Mouse (Mus musculus) spleen, adult 12 weeks (tissue): ENCODE measurements around the gene Ust.

ENCODE experiments used
- DNase-seq: peaks from one replicate; pipeline ENCODE4 v3.0.0; 2022; ENCODE audit warnings: low spot score

The Ust gene

DNA sequence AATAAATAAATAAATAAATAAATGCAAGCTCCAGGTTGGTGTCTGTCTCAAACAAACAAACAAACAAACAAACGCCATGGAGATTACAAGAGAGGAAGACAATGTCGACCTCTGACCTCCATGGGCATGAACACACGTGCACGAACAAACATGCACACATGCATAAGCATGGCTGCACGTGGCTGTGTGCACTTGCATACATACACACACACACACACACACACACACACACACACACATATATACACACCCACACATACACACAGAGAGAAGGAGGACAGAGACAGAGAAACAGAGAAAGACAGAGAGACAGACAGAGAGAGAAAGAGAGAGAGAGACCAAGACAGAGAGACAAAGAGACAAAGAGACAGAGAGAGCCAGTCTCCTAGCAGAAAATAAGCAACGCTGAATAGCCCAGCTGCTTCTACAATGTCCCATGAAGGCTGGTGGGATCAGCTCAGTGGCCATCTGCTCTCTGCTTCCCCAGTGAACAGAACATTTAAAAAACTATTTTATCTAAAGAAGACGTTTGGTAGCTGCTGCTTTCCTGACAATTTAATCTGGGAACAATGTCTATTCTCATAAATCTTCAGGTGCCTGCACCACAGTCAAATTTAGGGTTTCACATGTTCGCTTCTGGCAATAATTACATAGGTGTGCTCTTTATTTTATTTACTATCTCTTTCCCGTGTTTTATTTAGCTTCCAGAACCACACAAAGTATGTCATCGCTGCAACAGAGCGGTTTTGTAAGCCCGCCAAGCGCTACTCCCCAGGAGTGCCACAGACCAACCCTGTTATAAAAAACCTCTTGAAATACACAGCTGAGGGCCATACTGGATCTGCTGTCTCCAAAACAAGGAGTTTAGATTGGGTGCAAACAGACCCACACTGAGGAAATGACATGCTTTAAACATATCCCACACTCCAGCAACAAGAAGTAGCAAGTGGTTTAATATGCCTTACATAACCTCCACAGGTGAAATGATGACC lies 89.5 kb downstream of the Ust start:
- no peak for DNase-seq

DNA sequence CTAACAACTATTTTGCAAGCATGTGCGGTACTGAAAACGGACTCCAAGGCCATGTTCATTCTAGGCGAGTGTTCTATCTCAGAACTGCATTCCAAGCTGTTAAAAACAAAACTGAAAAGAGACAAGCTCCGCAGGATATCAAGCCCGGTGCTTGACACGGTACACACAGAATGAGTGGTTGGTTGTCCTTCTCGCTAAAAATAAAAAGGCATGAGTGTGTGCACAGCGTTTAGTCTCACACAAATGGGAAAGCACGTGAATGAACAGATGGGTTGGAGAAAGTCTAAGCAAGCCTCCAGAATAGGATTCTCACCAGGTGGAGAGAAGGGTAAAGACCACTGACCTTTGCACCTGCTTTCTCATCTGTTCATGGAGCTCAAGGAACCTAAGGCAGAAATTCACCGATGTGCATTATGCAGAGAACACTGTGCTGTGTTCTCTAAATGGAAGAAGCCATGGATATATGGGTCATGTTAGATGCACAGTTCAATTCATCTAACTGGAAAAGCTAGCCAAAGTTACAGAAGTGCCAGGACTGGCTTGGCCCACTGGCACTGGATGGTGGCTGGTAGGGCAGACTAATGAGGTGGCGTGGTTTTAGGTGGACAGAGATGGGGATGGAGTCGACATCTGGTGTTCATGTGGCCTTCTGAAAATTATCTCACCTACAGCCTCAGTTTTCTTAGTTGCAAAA lies 90.8 kb downstream of the Ust start:
- DNase-seq: no peak

DNA sequence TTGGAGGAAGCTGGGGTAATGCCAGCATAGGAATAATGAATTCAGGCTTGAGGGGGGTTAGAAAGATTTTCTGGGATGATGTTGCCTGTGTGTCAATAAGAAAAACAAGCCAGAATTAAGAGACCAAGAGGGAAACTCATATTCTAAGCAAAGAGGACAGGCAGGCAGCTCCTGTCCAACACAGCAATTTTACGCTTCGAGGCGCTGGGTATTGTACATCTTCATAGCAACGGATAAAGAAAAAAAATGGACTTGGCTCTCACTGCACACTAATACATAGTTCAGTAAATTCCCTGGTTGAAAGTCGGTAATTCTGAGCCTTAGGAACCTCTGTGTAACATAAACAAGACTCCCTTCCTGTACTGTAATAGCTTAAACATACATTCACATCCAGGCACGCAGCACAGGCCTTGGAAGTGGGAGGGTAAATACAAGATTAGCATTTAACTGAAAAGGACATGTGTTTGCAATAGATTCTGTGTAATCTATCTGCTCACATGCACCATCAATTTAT lies 99.1 kb downstream of the Ust start:
- DNase-seq: no peak

DNA sequence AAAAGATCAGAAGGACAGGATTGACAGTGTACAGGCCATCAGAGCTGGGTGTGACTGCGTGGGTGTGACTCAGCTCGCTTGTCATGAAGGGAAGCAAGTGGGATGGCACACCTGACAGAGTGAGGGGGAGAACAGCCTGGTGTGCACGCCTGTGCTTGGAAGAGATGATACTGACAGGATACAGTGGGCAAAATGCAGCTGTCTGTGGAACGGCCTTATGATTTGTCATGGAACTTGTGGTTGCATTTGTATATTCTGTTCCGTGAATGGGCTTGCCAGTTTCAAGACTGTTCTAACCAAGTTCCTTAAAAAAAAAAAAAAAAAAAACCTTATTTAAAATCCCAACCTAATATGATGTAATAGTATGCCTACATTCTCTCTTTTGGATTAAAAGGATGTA lies 103.2 kb downstream of the Ust start:
- no peak for DNase-seq

DNA sequence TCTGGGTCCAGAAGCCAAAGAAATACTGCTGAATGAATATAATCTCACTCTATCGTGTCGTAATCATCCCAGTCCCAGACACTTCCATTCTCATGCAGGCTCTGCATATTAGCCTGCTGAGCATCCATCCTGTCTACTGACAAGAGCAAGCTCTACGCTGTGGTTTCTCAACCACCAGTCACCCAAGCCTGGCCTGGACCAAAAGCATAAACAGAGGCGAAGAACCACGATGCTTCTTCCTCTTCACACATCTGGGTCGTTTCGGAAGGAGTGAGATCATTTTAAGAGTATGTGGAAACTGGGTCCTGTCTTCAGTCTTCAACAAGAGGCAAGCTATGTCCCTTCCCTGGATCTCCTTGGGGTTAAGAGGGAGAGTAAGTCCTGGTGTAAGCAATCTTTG lies 103.6 kb downstream of the Ust start:
- no peak for DNase-seq

DNA sequence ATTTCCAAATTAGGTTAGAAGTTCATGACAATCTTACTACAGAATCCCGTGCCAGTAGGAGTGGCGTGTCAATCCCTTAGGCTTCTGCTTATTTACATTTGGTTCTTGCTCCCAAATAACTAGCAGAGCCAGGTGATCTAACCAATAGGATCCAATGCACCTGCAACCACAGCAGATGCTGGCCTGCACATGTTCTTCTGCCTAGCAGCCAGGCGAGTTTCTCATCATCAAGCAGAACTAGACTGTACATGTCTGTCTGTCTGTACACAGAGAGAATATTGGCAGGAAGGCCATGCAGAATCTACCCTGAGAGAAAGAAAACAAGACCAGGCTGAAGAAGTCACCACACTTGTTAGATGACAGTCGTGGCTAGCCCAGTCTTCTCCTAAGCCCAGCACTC lies 113.5 kb downstream of the Ust start:
- DNase-seq: no peak

DNA sequence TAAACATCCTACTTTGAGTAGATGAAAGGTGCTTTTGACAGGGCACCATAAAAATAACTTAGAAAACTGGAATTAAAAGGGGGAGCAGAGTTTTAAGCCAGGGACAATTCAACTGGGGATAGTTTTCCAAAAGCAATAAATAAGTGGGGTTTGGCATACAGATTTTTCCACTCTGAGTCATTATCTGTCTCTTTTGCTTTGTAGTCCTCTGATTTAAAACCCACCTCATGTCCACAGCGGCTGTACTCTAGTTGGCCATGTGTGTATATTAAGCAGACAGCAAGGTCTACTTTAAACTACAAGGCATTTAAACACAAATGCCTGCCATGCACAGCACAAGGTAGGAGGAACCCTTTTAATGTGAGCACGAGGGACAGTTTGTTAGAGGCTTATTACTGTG lies 126.4 kb downstream of the Ust start:
- DNase-seq: no peak

DNA sequence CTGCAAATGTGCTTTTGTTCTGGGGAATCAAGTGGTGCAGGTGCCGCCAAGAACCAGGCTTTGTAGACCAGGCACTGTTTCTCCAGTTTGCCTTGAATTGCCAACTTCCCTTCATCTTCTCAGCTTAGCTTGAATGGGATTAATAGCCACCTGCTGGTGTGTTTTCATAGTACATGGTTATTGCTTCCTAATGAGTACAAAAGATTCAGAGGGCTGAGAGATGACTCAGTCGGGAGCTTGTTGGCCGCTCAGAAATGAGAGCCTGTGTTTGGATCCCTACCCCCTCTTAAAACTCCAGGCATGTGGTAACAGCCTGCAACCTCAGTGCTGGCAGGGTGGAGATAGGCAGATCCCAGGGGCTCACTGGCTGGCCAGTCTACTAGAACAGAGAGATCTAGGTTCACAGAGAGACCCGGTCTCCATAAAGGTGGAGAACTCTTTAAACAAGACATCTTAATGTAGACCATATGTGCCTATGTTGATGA lies 127.3 kb downstream of the Ust start:
- no peak for DNase-seq

DNA sequence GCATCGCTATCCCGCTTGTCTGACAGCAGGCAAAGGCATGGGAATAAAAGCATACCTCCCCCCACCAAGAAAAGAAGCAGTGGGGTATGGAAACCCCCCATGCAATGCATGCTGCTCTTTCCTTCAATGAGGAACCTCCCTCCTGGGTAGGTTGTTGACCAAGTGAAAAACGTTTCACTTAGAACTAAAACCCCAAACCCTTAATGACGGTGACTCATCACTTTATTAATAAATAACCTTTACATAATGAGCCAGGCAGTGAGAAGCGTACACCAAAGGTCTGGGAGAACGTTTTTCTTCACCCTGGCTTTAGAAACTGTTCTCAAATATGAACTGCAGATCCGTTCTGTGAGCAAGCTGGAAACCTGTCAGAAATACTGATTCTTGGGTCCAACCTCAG lies 130.4 kb downstream of the Ust start:
- DNase-seq: no peak

DNA sequence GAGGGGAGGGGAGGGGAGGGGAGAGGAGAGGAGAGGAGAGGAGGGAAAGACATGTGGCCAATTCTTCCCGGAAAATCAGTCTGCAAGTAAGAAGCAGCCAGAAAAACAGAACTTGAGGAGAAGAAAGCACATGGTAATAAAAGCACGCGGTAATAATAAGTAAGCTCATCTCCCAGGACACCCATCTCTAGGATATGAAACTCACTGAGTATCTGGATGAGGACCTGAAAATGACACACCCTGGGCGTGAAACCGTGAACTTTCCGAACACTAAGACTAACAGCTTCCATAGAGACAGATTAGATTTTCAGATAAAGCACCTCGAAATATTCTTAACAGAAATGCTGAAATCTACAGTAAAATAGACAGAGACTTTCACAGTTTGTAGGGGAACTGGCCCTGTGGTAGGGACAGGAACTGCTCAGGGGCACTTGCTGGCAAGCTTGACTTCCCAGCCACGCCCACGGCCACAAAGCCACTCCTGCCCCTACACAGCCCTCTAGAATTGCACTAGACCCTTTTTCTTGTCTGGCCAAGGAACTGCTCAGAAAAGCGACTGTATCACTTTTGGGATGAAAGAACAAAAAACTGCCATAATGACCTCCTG lies 148.6 kb downstream of the Ust start:
- no peak for DNase-seq

DNA sequence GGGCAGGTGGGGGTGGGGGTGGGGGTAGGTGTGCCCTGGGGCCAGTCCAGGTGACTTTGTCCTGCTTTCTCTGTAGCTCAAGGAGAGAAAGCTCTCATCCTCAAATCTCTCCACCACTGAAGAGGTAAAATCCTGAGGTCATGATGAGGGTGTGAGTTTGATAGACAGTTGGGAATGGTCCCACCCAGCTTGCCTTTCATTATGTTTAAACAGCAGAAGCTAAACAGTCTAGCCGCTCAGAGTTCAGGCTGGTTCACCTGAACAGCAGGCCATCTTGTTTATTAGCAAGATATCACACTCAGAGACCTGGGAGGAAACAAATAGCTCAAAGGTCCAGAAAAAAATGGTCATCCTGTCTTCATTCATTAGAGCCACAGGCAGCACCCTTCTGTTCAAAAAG lies 152.8 kb downstream of the Ust start:
- no peak for DNase-seq

DNA sequence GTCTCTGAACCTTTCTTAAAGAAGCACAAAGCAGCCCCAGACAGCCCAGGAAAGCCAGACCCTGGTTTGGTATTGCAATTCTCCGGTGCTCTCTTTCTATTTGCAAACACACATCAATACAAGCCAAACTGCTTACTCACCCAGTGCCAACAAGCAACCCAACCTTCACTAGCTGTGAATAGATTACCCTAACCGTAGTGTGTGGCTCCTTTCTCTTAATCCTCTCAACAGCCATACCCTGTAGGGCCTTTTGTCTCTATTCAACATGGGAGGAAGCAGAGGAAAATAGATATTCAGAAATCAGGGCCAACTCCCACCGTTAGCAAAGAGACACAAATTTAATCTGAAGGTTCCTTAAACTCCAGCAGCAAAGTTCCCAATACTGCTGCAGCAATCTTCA lies 154.4 kb downstream of the Ust start:
- no peak for DNase-seq

DNA sequence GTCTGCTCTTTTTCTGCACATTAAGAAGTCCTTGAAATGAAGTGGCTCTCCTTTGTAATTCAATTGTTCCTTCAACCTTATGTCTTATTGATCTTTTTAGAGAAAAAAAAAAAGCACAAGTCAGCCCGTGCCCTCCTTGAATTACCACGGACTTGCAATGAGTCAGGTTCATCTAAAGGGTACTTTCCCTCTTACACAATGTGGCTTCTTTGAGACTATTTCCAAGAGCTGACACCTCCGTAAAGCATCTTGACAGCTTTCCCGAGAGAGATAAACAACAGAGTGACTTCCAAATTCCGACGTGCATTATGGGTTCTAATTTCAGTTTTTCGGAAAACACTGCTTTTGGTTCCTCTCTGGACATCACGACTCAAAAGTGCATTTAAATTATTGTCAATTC lies 155.3 kb downstream of the Ust start:
- no peak for DNase-seq

DNA sequence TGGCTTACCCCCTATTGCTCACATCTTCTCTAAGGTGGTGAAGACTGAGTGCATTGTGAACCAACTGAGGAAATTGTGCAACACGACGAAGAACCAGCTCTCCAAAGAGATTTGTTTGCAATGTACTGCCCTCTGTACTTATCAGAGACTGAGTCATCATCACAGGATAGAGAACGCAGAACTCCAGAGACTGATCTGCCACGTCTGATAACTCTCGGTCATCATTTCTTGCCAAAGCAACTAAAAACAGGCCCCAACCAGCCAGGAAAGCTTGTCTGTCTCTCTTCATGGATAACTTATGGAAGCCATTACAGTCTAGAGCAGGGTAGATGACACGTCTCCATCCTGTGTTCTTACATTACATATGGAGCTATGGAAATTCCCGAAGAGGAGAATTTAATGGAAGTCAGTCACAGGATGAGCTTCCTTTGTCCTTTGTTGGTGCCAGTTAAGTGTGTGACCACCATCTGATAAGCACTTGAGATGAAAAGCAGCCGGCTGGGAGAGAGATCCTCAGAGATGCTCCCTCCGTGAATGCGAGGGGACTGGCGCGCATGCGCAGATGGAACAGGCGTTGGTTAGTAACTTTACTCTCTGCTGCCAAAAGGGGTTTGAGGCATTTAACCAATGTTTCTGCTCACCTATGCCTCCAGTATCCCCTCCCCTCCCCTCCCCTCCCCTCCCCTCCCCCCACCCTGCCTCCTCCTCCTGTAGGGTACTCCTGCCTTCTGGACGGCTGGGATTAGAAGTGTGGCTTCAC lies 160.2 kb downstream of the Ust start:
- no peak for DNase-seq

DNA sequence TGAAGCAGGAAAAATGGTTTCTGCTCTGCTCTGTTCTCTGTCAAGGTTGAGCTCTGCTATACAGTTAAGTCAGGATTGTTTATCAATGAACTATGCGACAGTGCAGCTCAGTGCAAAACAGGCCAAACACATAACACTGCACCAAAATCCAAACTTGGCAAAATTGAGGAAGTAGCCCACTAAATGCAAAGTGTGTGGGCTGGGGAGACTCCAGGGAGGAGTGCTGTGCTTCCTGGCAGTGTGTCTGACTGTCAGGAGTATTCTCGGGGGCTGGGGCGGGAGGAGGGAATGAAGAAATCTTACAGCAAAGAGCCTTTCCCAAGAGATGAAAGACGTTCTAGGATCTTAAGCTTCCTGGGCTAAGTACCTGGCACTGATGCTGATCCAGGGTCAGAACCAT lies 165.1 kb downstream of the Ust start:
- DNase-seq: no peak

DNA sequence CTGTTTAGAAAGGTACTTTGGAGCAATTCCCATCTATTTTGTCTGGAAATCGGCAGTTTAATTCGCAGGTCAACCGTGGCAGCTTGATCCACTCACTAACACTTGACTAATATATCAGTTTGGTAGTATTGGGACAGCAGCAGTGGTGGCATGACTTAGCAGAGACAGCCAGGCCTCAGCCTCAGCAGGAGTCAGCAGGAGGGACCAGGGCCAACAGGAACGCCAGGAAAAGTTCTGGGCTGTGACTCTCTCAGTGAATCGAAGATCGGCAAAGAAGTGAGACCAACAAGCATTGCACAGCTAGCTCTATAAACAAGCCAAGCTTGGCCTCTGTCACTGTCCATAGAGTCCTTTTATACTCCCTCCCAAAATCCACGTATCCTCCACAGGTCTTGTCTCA lies 168.0 kb downstream of the Ust start:
- no peak for DNase-seq

DNA sequence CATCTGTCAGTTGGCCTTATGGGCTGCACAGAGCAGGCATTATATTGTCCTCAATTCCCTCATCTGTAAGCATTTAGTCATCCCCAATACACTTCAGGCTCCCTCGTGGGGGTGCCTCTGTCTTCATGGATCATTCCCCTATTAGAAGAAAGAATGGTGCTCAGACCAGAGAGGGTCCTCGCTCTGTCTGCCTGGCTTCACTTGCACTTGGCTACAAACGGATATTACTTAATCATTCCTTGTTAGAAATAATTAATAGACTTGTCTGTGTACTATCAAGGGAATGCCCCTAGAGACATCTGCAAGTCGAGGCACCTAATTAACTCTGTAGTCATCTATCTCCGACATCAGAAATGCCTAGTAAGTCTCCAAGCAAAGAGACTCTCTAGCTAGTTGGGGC lies 171.1 kb downstream of the Ust start:
- DNase-seq: no peak

DNA sequence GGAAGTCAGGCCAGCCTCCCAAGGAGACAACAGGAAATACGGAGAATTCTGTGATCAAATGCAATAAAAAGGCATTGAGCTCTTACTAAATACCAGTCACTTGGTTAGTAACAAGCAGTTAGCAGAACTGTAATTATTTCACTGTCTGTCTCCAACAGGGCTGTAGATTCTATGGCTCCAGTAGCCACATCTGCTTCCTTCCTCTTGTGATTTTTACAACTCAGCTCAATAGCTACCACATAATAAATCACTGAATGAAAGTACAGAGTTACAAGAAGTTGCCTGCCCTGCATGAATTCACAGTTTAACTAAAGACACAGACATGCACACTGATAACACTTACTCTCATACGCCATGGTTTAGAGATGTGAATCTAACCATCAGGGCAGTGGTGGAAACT lies 176.1 kb downstream of the Ust start:
- DNase-seq: no peak

DNA sequence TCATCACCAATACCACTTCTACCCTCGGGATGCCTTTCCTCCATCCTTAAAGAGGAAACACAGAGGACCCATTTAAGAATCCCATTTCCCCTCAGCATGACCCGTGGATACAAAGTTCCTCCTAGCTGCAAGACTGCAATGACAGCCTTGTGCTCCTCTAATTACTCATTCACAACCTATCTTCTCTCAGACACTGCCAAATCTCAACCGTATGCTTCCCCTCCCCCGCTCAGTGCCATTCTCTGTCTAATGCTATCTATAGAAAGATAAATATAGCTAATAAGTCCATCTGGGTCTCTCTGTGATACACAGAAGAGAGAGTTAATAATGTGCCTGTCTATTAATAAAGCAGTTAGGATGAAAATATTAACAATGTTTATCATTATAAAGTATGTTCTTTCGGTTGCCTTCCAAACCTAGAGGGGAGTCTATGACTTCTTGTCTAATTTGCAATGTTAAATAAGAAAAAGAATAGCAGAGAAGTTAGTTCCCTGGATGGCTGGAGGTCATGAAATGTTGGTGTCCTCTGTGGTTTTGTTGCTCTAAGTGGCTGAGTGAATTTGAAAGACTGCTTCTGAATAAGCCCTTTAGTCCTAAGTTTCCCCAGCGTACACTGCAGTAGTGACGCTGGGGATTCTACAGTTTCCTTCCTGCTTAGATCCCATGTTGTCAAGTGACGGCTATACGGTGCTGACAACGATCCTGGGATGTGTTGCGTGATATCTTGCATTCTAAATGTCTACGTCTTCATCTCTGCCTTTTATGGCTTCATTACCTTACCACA lies 178.8 kb downstream of the Ust start:
- no peak for DNase-seq

DNA sequence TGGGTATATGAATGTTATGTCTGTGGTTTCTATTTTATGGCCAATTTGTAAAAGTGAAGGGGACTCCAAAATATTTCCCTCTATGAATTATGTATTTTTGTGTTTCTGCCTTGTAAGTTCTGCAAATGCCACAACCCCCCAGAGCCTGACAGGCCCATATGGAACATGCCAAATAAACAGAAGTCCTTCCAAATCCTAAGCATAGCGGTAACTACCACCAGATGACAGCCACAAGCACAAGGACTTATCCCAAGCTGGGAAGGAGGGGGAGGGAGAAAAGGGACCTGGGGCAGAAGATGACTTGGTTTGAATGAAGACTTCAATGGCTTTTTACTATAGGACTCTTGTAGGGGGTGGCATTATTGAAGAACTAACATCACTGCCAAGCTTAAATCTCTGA lies 182.0 kb downstream of the Ust start:
- DNase-seq: no peak

DNA sequence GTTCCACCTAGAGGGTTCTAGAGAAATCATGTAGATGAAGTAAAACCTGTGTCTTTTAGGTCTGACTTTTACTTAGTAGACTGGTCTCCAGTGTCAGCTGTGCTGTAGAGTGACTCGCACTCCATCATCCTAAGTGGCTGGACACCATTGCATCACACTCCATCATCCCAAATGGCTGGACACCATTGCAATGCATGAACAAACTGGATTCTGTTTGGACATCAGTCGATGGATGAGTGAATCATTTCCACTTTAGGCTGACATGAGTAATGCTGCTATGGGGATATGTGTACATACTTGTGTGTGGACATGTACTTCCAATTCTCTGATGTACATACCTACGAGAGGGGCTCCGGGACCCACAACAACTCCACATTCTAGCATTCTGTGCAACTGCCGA lies 187.7 kb downstream of the Ust start:
- DNase-seq: no peak
